Mouse (Mus musculus) thymus, adult 2 months (tissue): ENCODE measurements around the gene Zfand3.

Source experiments
- CTCF ChIP-seq: fragments of 200-500 bp; IDR thresholded peaks from 2 replicates; pipeline ENCODE4 v1.5.1; 2012; ENCODE audit warnings: mild to moderate bottlenecking, control low read depth, low read length, moderate library complexity, borderline replicate concordance; ENCODE audit not compliant: control insufficient read depth, poor library complexity, insufficient read depth; ENCODE audit errors: extremely low read depth
- POLR2A ChIP-seq: fragments of 200-500 bp; IDR thresholded peaks from 2 replicates; pipeline ENCODE4 v1.6.1; 2012; ENCODE audit warnings: mild to moderate bottlenecking, low read length, control low read depth, moderate library complexity; ENCODE audit not compliant: control insufficient read depth, poor library complexity, insufficient read depth; ENCODE audit errors: extremely low read depth

- no peak for TF ChIP-seq POLR2A
- TF ChIP-seq CTCF: no peak
Observed at GRCm38 (mm10) chr17:30149911-30150310, 145.4 kb downstream of the Zfand3 start.
